Mouse (Mus musculus): ENCODE data around the gene Prpf8. TPM values are rescaled to one million over a fixed set of nuclear protein-coding genes. Genes with fewer than 3 reads are reported as not detected.

The Prpf8 gene
- total and polyA plus RNA-seq, 3 experiments, result 187 to 345 (median 246) TPM

- no peak overlapping the region for H3K4me3 ChIP-seq (replicated peaks in 1 of 3; ENCODE audit: low read depth in 2 of 3, low read length in 2 of 3, poor library complexity in 1 of 3)
- H3K9me3 ChIP-seq (replicated peaks; ENCODE audit: low read length), result peaks cover 7% of the 10 kb centered on the region
- no peak for DNase-seq (ENCODE audit: extremely low read depth)
- no peaks in the 10 kb centered on the region for H3K4me1 ChIP-seq (ENCODE audit: control insufficient read depth in 1 of 2, insufficient read depth in 2 of 2)
- H3K79me2 ChIP-seq (replicated peaks; ENCODE audit: control insufficient read depth, extremely low read depth, insufficient read depth, poor library complexity, severe bottlenecking), result no peaks in the 10 kb centered on the region
- dilution Hi-C loops (cut with MboI; ENCODE audit: extremely low pct_ligation_motif_present, extremely low pct_unique_long_range_greater_than_20kb, low sequenced_read_pairs), result no loop called here
- in situ Hi-C loops (cut with MboI; ENCODE audit: low pct_ligation_motif_present, low pct_unique_long_range_greater_than_20kb, low sequenced_read_pairs), result no loop called here
- H3K36me3 ChIP-seq (replicated peaks in 1 of 2; ENCODE audit: control insufficient read depth in 1 of 2, insufficient read depth in 1 of 2, low read length in 1 of 2), result peaks cover 76 to 92% of the 10 kb centered on the region in 2 experiments
- H3K27ac ChIP-seq (ENCODE audit: insufficient read depth, low read depth), result no peak overlapping the region
- no peak for TF ChIP-seq TBP (conservative IDR thresholded peaks at IDR 0.05; ENCODE audit: low read depth, low read length)
- 0 out of 2 replicates have a peak, but pooled peaks have one; percentile 6 for TF ChIP-seq POLR2A (IDR thresholded peaks at IDR 0.05; ENCODE audit: low read depth, low read length)
- TF ChIP-seq ZMIZ1 (IDR thresholded peaks at IDR 0.05; ENCODE audit: low read depth, low read length), result no peak
- no peak for TF ChIP-seq JUN (IDR thresholded peaks at IDR 0.05; ENCODE audit: insufficient read depth, low read depth, low read length)
- TF ChIP-seq USF1 (IDR thresholded peaks at IDR 0.05; ENCODE audit: low read depth, low read length), result no peak
- no peak for TF ChIP-seq CTCF (conservative IDR thresholded peaks at IDR 0.05 in 1 of 2, IDR thresholded peaks at IDR 0.05 in 1 of 2; ENCODE audit: low read depth in 2 of 2, low read length in 2 of 2)
- no peak overlapping the region for H3K4me2 ChIP-seq (ENCODE audit: insufficient read depth, low read depth, poor library complexity, severe bottlenecking)
- H3K9ac ChIP-seq (ENCODE audit: insufficient read depth, low read depth), result no peak overlapping the region
- no peaks in the 10 kb centered on the region for H3K27me3 ChIP-seq (replicated peaks)
Observed at GRCm38 (mm10) chr11:75511213-75511612, 24.6 kb downstream of the Prpf8 start.

GRCm38 (mm10) chr11:75512301-75513018 lies 25.8 kb downstream of the Prpf8 start:
- Histone ChIP-seq H3K4me1 (ENCODE audit: control insufficient read depth in 1 of 2, insufficient read depth in 2 of 2) (no peaks in the 10 kb centered on the region), H3K79me2 (replicated peaks; ENCODE audit: control insufficient read depth, extremely low read depth, insufficient read depth, poor library complexity, severe bottlenecking) (no peaks in the 10 kb centered on the region), H3K9me3 (replicated peaks; ENCODE audit: low read length) (peaks cover 7% of the 10 kb centered on the region), H3K36me3 (replicated peaks in 1 of 2; ENCODE audit: control insufficient read depth in 1 of 2, insufficient read depth in 1 of 2, low read length in 1 of 2) (peaks cover 73 to 93% of the 10 kb centered on the region in 2 experiments), H3K4me2 (ENCODE audit: insufficient read depth, low read depth, poor library complexity, severe bottlenecking) (no peak overlapping the region), H3K27ac (ENCODE audit: insufficient read depth, low read depth) (no peak overlapping the region), H3K27me3 (replicated peaks) (no peaks in the 10 kb centered on the region), H3K9ac (ENCODE audit: insufficient read depth, low read depth) (no peak overlapping the region), H3K4me3 (replicated peaks in 1 of 3; ENCODE audit: low read depth in 2 of 3, low read length in 2 of 3, poor library complexity in 1 of 3) (no peak overlapping the region)
- TF ChIP-seq MAFK (IDR thresholded peaks at IDR 0.05; ENCODE audit: insufficient replicate concordance, low read length) (no peak), RCOR1 (conservative IDR thresholded peaks at IDR 0.05; ENCODE audit: low read depth, low read length) (no peak), POLR2A (IDR thresholded peaks at IDR 0.05; ENCODE audit: low read depth, low read length) (no peak), KAT2A (IDR thresholded peaks at IDR 0.05; ENCODE audit: insufficient replicate concordance, low read length) (no peak), GABPA (IDR thresholded peaks at IDR 0.05; ENCODE audit: insufficient replicate concordance, low read depth, low read length) (no peak), ZMIZ1 (IDR thresholded peaks at IDR 0.05; ENCODE audit: low read depth, low read length) (no peak), JUN (IDR thresholded peaks at IDR 0.05; ENCODE audit: insufficient read depth, low read depth, low read length) (no peak), MEF2A (IDR thresholded peaks at IDR 0.05; ENCODE audit: borderline replicate concordance, low read depth, low read length) (no peak), SIN3A (IDR thresholded peaks at IDR 0.05; ENCODE audit: low read length) (no peak), SMC3 (IDR thresholded peaks at IDR 0.05; ENCODE audit: low read depth, low read length) (no peak), RAD21 (IDR thresholded peaks at IDR 0.05; ENCODE audit: low read depth, low read length) (no peak), POLR2AphosphoS2 (IDR thresholded peaks at IDR 0.05; ENCODE audit: low read depth, low read length) (no peak), PAX5 (IDR thresholded peaks at IDR 0.05; ENCODE audit: low read length) (no peak), EP300 (IDR thresholded peaks at IDR 0.05; ENCODE audit: low read length) (no peak), ELF1 (IDR thresholded peaks at IDR 0.05; ENCODE audit: low read depth, low read length) (no peak), ETS1 (conservative IDR thresholded peaks at IDR 0.05; ENCODE audit: low read depth, low read length) (no peak), CHD1 (IDR thresholded peaks at IDR 0.05; ENCODE audit: low read depth, low read length) (no peak), JUND (conservative IDR thresholded peaks at IDR 0.05; ENCODE audit: low read depth, low read length) (no peak), IRF4 (IDR thresholded peaks at IDR 0.05; ENCODE audit: low read depth, low read length) (no peak)
- dilution Hi-C loops (cut with MboI; ENCODE audit: extremely low pct_ligation_motif_present, extremely low pct_unique_long_range_greater_than_20kb, low sequenced_read_pairs), result no loop called here
- in situ Hi-C loops (cut with MboI; ENCODE audit: low pct_ligation_motif_present, low pct_unique_long_range_greater_than_20kb, low sequenced_read_pairs), result no loop called here
- DNase-seq (ENCODE audit: extremely low read depth), result no peak

Data from CH12.LX (cell line).